Mouse (Mus musculus): ENCODE data around the gene Ttc7b.

The Ttc7b gene

GRCm38 (mm10) chr12:100279898-100280297, 240.7 kb downstream of the Ttc7b start:
- no peak for DNase-seq (ENCODE audit: low read depth, low spot score)

GRCm38 (mm10) chr12:100278358-100278757, 242.3 kb downstream of the Ttc7b start:
- no peak for DNase-seq (ENCODE audit: low read depth, low spot score)

GRCm38 (mm10) chr12:100277534-100277905, 243.1 kb downstream of the Ttc7b start:
- no peak for DNase-seq (ENCODE audit: low read depth, low spot score)

- DNase-seq (ENCODE audit: low read depth, low spot score): no peak
These were observed 243.8 kb downstream of the Ttc7b start for GRCm38 (mm10) chr12:100276607-100277533.

- no peak for DNase-seq (ENCODE audit: low read depth, low spot score)
These were observed 244.8 kb downstream of the Ttc7b start for GRCm38 (mm10) chr12:100275850-100276249.

- DNase-seq (ENCODE audit: low read depth, low spot score): no peak
These were observed 247.6 kb downstream of the Ttc7b start for GRCm38 (mm10) chr12:100273033-100273432.

GRCm38 (mm10) chr12:100269967-100270662, 250.5 kb downstream of the Ttc7b start:
- no peak for DNase-seq (ENCODE audit: low read depth, low spot score)

GRCm38 (mm10) chr12:100268011-100268410, 252.6 kb downstream of the Ttc7b start:
- DNase-seq (ENCODE audit: low read depth, low spot score): peak; percentile 61

GRCm38 (mm10) chr12:100265546-100266309, 254.9 kb downstream of the Ttc7b start:
- DNase-seq (ENCODE audit: low read depth, low spot score): no peak

GRCm38 (mm10) chr12:100264941-100265340, 255.7 kb downstream of the Ttc7b start:
- no peak for DNase-seq (ENCODE audit: low read depth, low spot score)

GRCm38 (mm10) chr12:100262846-100263245, 257.8 kb downstream of the Ttc7b start:
- DNase-seq (ENCODE audit: low read depth, low spot score): no peak

- no peak for DNase-seq (ENCODE audit: low read depth, low spot score)
These were observed 258.9 kb downstream of the Ttc7b start for GRCm38 (mm10) chr12:100261761-100262160.

- DNase-seq (ENCODE audit: low read depth, low spot score): no peak
These were observed 260.5 kb downstream of the Ttc7b start for GRCm38 (mm10) chr12:100260151-100260550.

- no peak for DNase-seq (ENCODE audit: low read depth, low spot score)
These were observed 262.8 kb downstream of the Ttc7b start for GRCm38 (mm10) chr12:100257779-100258178.

- no peak for DNase-seq (ENCODE audit: low read depth, low spot score)
These were observed 265.1 kb downstream of the Ttc7b start for GRCm38 (mm10) chr12:100255441-100255949.

GRCm38 (mm10) chr12:100254471-100254870, 266.2 kb downstream of the Ttc7b start:
- no peak for DNase-seq (ENCODE audit: low read depth, low spot score)
